Mouse (Mus musculus): ENCODE results near the gene Hnrnpr.

GRCm38 (mm10) chr4:136349616-136350015 lies 38.9 kb downstream of the Hnrnpr start:
- TF ChIP-seq CTCF (conservative IDR thresholded peaks at IDR 0.05; ENCODE audit: low read length) (no peak), POU5F1 (IDR thresholded peaks at IDR 0.05; ENCODE audit: borderline replicate concordance, low read length) (no peak)

All from E14TG2a.4 (cell line).